Mouse (Mus musculus) thymus, adult 2 months (tissue): ENCODE measurements at regions not wholly inside any gene's neighbourhood (a gene's known extent, or its start where the extent isn't known, plus 50 kb on each side); places are given as distances from the start of the nearest gene placed in this dataset.

Source experiments
- DNase-seq: peaks from one replicate; pipeline ENCODE4 v3.0.0; 2021
- H3K27ac ChIP-seq: fragments of 200-500 bp; 2 replicates; pipeline ENCODE4 v1.5.1; 2012; ENCODE audit warnings: low read length, control low read depth; ENCODE audit not compliant: control insufficient read depth, insufficient read depth
- H3K27me3 ChIP-seq: fragments of 200-500 bp; 2 replicates; pipeline ENCODE4 v1.6.1; 2012; ENCODE audit warnings: mild to moderate bottlenecking, low read length, moderate library complexity, mixed read lengths; ENCODE audit not compliant: control insufficient read depth, insufficient read depth
- H3K36me3 ChIP-seq: fragments of 200-500 bp; 2 replicates; pipeline ENCODE4 v1.6.1; 2012; ENCODE audit warnings: mild to moderate bottlenecking, low read length, moderate library complexity; ENCODE audit not compliant: control insufficient read depth, insufficient read depth
- H3K4me1 ChIP-seq: fragments of 200-500 bp; replicated peaks from 2 replicates; pipeline ENCODE4 v1.6.1; 2012; ENCODE audit warnings: low read length; ENCODE audit not compliant: control insufficient read depth, insufficient read depth
- H3K4me3 ChIP-seq: fragments of 200-500 bp; 2 replicates; pipeline ENCODE4 v1.5.1; 2012; ENCODE audit warnings: mild to moderate bottlenecking, low read length, control low read depth, moderate library complexity; ENCODE audit not compliant: control insufficient read depth, insufficient read depth
- CTCF ChIP-seq: fragments of 200-500 bp; IDR thresholded peaks from 2 replicates; pipeline ENCODE4 v1.5.1; 2012; ENCODE audit warnings: mild to moderate bottlenecking, control low read depth, low read length, moderate library complexity, borderline replicate concordance; ENCODE audit not compliant: control insufficient read depth, poor library complexity, insufficient read depth; ENCODE audit errors: extremely low read depth
- POLR2A ChIP-seq: fragments of 200-500 bp; IDR thresholded peaks from 2 replicates; pipeline ENCODE4 v1.6.1; 2012; ENCODE audit warnings: mild to moderate bottlenecking, low read length, control low read depth, moderate library complexity; ENCODE audit not compliant: control insufficient read depth, poor library complexity, insufficient read depth; ENCODE audit errors: extremely low read depth
- WGBS: fragments of 180-500 bp; shearing (Covaris S2); methylation state at CpG from one replicate; pipeline ENCODE4 v1.1.7; 2018; 5-methylcytosine and 5-hydroxymethylcytosine counted together

DNA sequence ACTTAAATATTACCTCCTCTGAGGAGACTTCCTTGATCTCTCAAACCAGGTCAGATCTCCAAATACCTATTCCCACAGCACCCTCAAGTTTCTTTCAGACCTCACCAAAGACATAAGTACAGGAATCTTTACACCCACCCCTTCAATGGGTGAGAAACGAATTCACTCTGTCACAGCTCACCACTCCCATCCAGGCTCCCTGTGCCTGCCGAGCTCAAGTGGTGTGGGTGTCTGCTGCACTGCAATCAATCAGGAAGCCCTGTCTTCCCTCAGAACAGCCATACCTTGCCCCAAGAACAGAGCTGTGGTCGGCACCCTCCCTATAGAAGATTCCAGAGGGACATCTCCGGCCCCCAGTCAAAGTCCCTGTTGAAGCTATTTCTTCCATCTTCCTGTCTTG is 116.2 kb upstream of the Nectin1 start:
- TF ChIP-seq POLR2A (no peak), CTCF (no peak)
- H3K4me1 ChIP-seq = no peaks in the 10 kb centered on the region
- no peaks in the 10 kb centered on the region for H3K27me3 ChIP-seq
- WGBS = 62% methylated on average over 4 of the region's 4 CpGs
- H3K36me3 ChIP-seq = no peaks in the 10 kb centered on the region
- no peak overlapping the region for H3K4me3 ChIP-seq
- DNase-seq = no peak
- H3K27ac ChIP-seq = no peak overlapping the region

DNA sequence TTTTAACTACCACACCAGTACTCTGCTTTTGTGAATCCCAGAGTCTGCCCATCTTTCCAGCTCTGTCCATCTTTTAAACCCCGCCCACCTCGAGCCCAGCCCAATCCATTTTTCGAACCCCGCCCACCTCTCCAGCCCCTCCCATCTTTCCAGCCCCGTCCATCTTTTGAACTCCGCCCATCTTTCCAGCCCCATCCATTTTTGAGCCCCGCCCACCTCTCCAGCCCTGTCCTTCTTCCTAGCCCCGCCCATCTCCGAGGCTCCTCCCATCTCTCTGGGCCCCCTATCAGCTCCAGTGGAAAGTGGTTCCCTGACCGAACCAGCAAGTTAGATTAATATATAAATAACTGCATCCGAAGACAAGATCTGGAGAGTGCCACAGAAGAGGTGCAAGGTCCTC is 115.0 kb upstream of the Nectin1 start:
- Histone ChIP-seq H3K4me1 (no peaks in the 10 kb centered on the region), H3K4me3 (no peak overlapping the region), H3K27ac (no peak overlapping the region), H3K27me3 (no peaks in the 10 kb centered on the region), H3K36me3 (no peaks in the 10 kb centered on the region)
- TF ChIP-seq CTCF (no peak), POLR2A (no peak)
- no peak for DNase-seq
- WGBS = 49% methylated on average over 11 of the region's 11 CpGs

DNA sequence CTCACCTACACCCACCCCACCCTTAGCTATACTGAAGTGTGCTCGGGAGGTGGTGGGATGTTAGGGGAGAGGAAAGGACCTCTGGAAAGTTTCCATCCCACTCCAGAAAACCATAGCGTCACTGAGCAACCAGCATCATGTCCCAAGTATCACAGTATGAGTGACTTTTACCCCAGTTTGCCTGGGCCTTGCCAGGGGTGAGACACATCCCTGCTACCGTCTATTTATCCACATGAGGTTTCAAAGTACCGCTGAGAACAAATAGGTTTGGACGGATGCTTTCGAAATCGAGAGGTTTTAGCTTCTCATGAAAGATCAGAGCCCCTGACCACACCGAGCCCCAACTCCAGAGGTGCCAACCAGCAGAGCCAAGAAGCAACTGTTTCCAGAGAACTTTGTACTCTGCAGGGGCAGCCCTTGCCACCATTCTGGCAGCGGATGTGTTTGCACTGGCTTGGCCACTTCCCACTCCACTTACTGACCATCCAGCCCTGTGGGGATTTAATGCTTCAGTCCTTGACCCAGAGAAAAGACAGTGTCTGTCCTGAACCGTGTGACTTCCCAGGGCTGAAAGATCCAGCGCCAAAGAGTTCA is 107.3 kb upstream of the Nectin1 start:
- Histone ChIP-seq H3K27me3 (no peaks in the 10 kb centered on the region), H3K4me1 (no peaks in the 10 kb centered on the region), H3K27ac (no peak overlapping the region), H3K4me3 (no peak overlapping the region), H3K36me3 (no peaks in the 10 kb centered on the region)
- TF ChIP-seq CTCF = no peak
- TF ChIP-seq POLR2A = no peak
- WGBS = 86% methylated on average over 11 of the region's 11 CpGs
- no peak for DNase-seq

DNA sequence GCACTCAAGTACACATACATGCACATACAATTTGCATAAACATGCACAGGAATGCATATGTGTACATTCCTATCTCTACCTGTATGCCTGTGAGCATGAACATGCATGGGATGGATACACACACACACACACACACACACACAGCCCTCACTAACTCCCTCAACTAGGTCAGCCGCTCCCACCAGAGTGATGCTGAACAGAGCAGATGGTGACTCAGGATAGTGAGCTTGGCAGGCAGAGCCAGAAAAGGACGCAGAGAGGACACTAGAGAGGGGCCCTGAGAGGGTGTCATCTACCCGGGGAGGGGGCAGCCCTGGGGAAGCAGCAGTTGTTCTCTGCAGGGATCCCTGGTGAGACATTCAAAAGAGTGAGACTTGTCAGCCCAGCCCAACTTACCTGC is 85.6 kb upstream of the Nectin1 start:
- WGBS = 76% methylated on average over 3 of the region's 3 CpGs
- no peaks in the 10 kb centered on the region for H3K27me3 ChIP-seq
- H3K36me3 ChIP-seq = no peaks in the 10 kb centered on the region
- no peak for DNase-seq
- H3K4me1 ChIP-seq = no peaks in the 10 kb centered on the region
- no peak overlapping the region for H3K4me3 ChIP-seq
- H3K27ac ChIP-seq = no peak overlapping the region
- TF ChIP-seq CTCF = no peak
- no peak for TF ChIP-seq POLR2A

DNA sequence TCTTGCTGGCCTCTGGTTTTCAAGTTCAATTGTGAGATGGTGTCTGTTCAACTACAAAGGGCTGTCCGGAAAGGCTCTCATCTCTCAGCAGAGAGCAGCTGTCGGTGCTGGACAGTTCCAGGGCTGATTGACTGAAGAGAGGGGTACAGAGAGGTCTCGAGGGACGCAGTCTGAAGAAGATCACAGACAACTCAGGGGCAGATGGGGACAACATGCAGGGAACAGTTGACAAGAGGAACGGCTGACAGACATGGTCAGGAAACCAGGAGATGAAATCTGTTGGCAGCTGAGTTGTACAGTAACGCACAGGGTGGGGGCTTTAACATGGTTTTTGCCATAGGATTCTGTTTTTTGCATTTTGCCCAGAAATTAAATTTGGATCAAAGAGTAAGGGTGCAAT is 84.5 kb upstream of the Nectin1 start:
- no peak overlapping the region for H3K4me3 ChIP-seq
- no peaks in the 10 kb centered on the region for H3K27me3 ChIP-seq
- H3K27ac ChIP-seq = no peak overlapping the region
- TF ChIP-seq CTCF (no peak), POLR2A (no peak)
- no peak for DNase-seq
- WGBS = 79% methylated on average over 6 of the region's 6 CpGs
- no peaks in the 10 kb centered on the region for H3K36me3 ChIP-seq
- no peaks in the 10 kb centered on the region for H3K4me1 ChIP-seq

DNA sequence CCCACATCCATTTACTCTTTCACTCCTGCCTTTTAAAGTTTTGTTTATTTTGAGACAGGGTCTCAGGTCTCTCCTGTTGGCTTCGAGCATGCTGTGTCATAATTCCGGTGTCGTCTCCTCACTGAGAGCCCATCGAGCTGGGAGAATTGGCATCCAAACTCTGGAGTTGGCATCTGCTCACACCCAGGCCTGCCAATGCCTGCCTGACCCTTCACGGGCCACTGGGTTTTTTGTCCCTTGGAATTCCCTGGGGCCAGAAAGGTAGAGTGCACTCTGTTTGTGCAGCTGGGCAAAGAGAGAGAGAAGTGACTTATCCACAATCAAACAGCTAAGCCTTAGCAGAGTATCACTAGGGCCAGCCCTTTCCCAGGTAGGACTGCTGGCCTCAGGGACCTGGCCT is 83.6 kb upstream of the Nectin1 start:
- no peak overlapping the region for H3K4me3 ChIP-seq
- 94% methylated on average over 5 of the region's 5 CpGs for WGBS
- no peak for DNase-seq
- H3K27me3 ChIP-seq = no peaks in the 10 kb centered on the region
- H3K4me1 ChIP-seq = no peaks in the 10 kb centered on the region
- no peak for TF ChIP-seq CTCF
- TF ChIP-seq POLR2A = no peak
- no peaks in the 10 kb centered on the region for H3K36me3 ChIP-seq
- no peak overlapping the region for H3K27ac ChIP-seq
